Mouse (Mus musculus) lung, embryonic 16.5 days (tissue): ENCODE results near the gene Lrrfip1. TPM values are rescaled to one million over a fixed set of nuclear protein-coding genes. Genes with fewer than 3 reads are reported as not detected.
A peak's percentile ranks its signal among the peaks of the same experiment; 100 is the strongest.

Source experiments
- ATAC-seq: fragments of 200-750 bp; cut with Nextera tagmentation; 2 replicates; pipeline ENCODE4 v1.8.0; 2017; ENCODE audit warnings: low read depth, mild to moderate bottlenecking, moderate library complexity
- H3K27ac ChIP-seq: fragments of 300-500 bp; sonication (generic); 2 replicates; pipeline ENCODE4 v1.5.1; 2014; ENCODE audit warnings: mild to moderate bottlenecking, control low read depth, low read length
- H3K27me3 ChIP-seq: fragments of 300-500 bp; sonication (generic); 2 replicates; pipeline ENCODE4 v1.6.1; 2014; ENCODE audit warnings: low read depth, low read length, mixed read lengths; ENCODE audit not compliant: control insufficient read depth, insufficient read depth
- H3K36me3 ChIP-seq: fragments of 300-500 bp; sonication (generic); 2 replicates; pipeline ENCODE4 v1.6.1; 2014; ENCODE audit warnings: low read length; ENCODE audit not compliant: control insufficient read depth, insufficient read depth
- H3K4me1 ChIP-seq: fragments of 300-500 bp; sonication (generic); replicated peaks from 2 replicates; pipeline ENCODE4 v1.6.1; 2014; ENCODE audit warnings: low read length, mixed read lengths; ENCODE audit not compliant: control insufficient read depth, insufficient read depth
- H3K4me2 ChIP-seq: fragments of 300-500 bp; sonication (generic); 2 replicates; pipeline ENCODE4 v1.6.1; 2014; ENCODE audit warnings: low read depth, low read length, control low read depth
- H3K4me3 ChIP-seq: fragments of 300-500 bp; sonication (generic); 2 replicates; pipeline ENCODE4 v1.5.1; 2014; ENCODE audit warnings: mild to moderate bottlenecking, low read length, control low read depth
- H3K9ac ChIP-seq: fragments of 300-500 bp; sonication (generic); 2 replicates; pipeline ENCODE4 v1.6.1; 2014; ENCODE audit warnings: low read length, control low read depth
- H3K9me3 ChIP-seq: fragments of 300-500 bp; sonication (generic); 2 replicates; pipeline ENCODE4 v1.6.1; 2016; ENCODE audit warnings: low read length; ENCODE audit not compliant: control insufficient read depth
- WGBS: fragments of 180-500 bp; shearing (Covaris S2); extraction: QIAGEN DNeasy Blood & Tissue Kit; methylation state at CpG from one replicate; pipeline ENCODE4 v1.1.7; 2014; 5-methylcytosine and 5-hydroxymethylcytosine counted together
- polyA plus RNA-seq: library from polyadenylated mRNA; unstranded; fragments of >200 nt; fragmentation: Nextera tagmentation; extraction: Ambion mirVana; gene quantifications from 2 replicates; pipeline ENCODE4 v1.2.1, GENCODE M21; 2015

The Lrrfip1 gene
- polyA plus RNA-seq = 70.5 and 78.6 TPM in 2 replicates

DNA sequence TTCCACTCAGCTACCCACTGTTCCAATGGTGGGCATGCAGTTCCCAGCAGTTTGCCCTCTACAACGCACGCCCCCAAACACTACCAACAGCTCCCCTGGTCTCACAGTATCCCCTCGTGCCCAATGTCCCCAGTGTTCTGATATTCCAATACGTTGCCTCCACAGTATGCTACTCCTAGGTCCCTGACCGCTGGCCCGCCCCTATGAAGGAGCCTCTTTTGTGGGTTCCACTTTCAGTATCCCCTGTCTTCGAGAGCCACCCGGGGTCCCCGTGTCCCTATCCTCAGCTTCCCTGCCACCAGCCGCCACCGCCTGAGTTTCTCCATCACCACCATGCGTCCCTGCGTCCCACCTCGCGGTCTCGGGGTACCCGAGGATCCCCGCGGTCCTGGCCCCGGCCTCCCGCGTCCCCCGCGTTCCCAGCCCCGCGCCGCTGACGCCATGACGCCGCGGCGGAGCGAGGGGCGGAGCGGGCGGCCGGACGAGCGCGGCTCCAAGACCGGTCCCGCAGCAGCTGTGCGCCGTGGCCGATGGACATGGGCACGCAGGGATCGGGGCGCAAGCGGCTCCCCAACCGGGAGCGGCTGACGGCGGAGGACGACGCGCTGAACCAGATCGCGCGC is at the start of gene Lrrfip1:
Lrrfip1 (plus strand) TSS at position 470 of the 623 bp plus-strand sequence.
- peak within 1 kb of the TSS; percentile 99 for H3K4me2 ChIP-seq
- ATAC-seq = peak; percentile 90
- H3K9me3 ChIP-seq = no peaks in the 10 kb centered on the region
- H3K4me1 ChIP-seq = peaks cover 13% of the 10 kb centered on the region
- peak within 1 kb of the TSS; percentile 71 for H3K4me3 ChIP-seq
- no peaks in the 10 kb centered on the region for H3K27me3 ChIP-seq
- H3K27ac ChIP-seq = peak within 1 kb of the TSS; percentile 46
- peak within 1 kb of the TSS; percentile 82 for H3K9ac ChIP-seq
- H3K36me3 ChIP-seq = no peaks in the 10 kb centered on the region
- WGBS = 3% methylated on average over 57 of the region's 59 CpGs

DNA sequence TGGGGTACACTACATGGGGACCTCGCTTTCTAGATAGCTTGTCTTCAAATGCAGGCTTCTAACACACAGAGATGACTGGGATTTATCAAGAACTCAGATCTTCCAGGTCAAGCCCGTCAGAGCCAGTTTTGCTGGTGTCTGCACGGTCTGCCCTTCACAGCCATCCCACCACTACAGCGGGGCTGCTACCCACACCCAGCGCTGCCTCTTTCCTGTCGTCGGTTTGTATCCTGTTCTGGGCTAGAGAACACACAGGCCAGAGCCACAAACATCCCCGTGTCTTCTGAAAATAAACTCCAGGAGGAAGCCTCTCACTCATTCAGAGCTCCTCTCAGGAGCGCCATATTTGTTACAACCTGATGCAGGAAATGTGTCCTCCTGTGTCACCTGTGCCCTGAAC is 49.2 kb upstream of the Lrrfip1 start:
- no peak overlapping the region for H3K27ac ChIP-seq
- WGBS = 35% methylated on average over 9 of the region's 9 CpGs
- H3K9ac ChIP-seq = no peak overlapping the region
- H3K4me1 ChIP-seq = peaks cover 5% of the 10 kb centered on the region
- H3K9me3 ChIP-seq = no peaks in the 10 kb centered on the region
- H3K36me3 ChIP-seq = no peaks in the 10 kb centered on the region
- no peak overlapping the region for H3K4me2 ChIP-seq
- H3K4me3 ChIP-seq = no peak overlapping the region
- no peaks in the 10 kb centered on the region for H3K27me3 ChIP-seq
- ATAC-seq = 0 out of 2 replicates have a peak, but pooled peaks have one; percentile 38

DNA sequence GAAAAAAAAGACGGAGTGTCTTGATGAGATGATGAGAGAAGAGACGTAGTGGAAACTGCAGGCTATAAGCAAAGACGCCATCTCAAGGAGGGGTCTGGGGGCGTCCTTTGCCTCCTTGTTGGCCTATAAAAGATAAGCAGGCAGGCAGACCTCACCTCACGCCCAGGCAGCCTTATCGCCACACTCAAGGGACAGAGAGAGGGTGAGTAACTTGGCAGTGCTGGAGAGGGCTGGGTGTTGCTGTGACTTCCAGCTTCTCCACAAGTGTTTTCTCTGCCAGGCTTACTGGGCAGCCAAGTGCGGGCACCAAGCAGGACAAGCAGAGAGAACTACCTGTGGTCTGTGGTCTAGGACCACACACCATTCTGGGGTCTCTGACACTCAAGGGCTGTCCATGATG is 46.9 kb upstream of the Lrrfip1 start:
- ATAC-seq = no peak
- peaks cover 5% of the 10 kb centered on the region for H3K4me1 ChIP-seq
- WGBS = 49% methylated on average over 7 of the region's 7 CpGs

DNA sequence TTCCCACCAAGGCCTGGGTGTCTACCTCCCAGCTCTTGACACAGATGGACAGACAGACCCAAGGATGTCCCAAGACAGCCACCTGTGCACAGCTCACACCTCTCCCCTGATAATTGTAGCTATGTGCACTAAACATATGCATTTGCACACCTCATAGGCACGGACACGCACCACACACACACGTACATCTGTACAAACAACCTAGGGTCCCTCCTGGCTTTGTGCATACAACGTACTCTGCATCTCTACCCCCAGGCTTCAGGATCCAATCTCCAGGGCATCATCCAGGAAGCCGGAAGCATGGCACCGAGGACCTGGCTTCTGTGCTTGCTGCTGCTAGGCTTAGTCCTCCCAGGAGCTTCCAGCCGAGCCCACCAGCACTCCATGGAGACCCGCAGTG is 45.7 kb upstream of the Lrrfip1 start, which contains the start of gene Prlh:
Prlh (plus strand) TSS at position 301 of the 400 bp plus-strand sequence.
- WGBS = 81% methylated on average over 8 of the region's 8 CpGs
- Histone ChIP-seq H3K9me3 (no peaks in the 10 kb centered on the region), H3K27ac (no peak within 1 kb of the TSS), H3K27me3 (no peaks in the 10 kb centered on the region), H3K36me3 (no peaks in the 10 kb centered on the region), H3K4me2 (no peak within 1 kb of the TSS), H3K9ac (no peak within 1 kb of the TSS; the same call in 1 of the 2 replicates), H3K4me3 (no peak within 1 kb of the TSS), H3K4me1 (peaks cover 5% of the 10 kb centered on the region)
- ATAC-seq = no peak

More for the DNA sequence above, 46.9 kb upstream of the Lrrfip1 start:
- H3K4me2 ChIP-seq = no peak overlapping the region
- no peaks in the 10 kb centered on the region for H3K27me3 ChIP-seq
- H3K36me3 ChIP-seq = no peaks in the 10 kb centered on the region
- H3K9me3 ChIP-seq = no peaks in the 10 kb centered on the region
- no peak overlapping the region for H3K4me3 ChIP-seq
- no peak overlapping the region for H3K9ac ChIP-seq
- no peak overlapping the region for H3K27ac ChIP-seq

DNA sequence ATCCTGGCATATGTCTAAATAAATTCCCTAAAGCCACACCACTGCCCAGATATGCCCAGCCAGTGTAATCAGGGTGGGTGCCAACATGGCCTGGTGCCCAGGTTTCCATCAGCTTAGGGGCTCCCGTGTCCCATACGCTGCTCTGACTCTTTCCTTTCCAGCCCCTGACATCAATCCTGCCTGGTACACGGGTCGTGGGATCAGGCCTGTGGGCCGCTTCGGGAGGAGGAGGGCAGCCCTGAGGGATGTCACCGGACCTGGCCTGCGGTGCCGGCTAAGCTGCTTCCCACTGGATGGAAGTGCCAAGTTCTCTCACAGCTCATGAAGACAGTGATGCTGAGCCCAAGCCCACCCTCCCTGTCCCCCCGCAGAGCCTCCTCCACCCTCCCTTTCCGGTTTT is 44.8 kb upstream of the Lrrfip1 start:
- WGBS = 59% methylated on average over 11 of the region's 11 CpGs
- Histone ChIP-seq H3K9me3 (no peaks in the 10 kb centered on the region), H3K4me2 (no peak overlapping the region), H3K27ac (no peak overlapping the region), H3K9ac (no peak overlapping the region; the same call in 1 of the 2 replicates), H3K27me3 (no peaks in the 10 kb centered on the region), H3K4me1 (peaks cover 5% of the 10 kb centered on the region), H3K36me3 (no peaks in the 10 kb centered on the region), H3K4me3 (no peak overlapping the region)
- no peak for ATAC-seq

DNA sequence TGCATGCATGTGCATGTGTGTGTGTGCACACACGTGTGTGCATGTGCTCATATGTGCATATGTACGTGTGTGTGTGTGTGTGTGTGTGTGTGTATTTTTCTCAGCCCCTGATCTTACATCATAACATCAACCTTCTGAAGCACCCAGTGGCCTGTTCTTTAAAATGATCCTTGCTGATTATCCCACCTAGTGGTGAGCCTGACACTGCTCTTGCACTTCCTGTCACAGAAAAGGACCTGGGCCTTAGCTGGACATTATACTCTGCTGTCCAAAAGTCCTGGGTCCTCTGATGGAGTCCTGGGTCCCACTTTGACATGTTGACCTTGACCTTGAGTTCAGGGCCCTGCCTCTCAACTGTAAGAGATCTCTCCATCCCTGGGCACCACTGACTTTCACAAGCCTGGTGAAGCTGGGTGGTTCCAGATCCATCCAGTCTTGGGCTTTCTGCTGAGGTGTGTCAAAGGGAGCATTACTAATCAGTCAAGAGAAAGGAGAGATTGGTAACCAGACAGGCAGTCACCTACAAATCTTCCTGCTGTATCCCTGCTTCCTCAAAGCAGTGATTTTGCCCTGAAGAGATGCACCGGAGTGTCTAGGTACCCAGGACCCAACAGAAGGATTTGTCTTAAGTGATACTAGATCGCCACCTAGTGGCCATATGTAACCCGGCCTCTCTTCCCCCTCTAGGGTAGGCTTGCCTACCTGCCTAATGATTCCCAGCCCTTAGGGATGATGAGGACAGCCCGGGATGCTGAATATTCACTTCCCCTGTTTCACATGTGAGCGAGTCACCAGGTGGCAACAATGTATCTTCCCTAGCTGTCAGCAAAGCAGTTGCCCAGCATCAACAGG is 42.1 kb upstream of the Lrrfip1 start:
- ATAC-seq = peak; percentile 84
- Histone ChIP-seq H3K4me1 (peaks cover 5% of the 10 kb centered on the region), H3K9ac (no peak overlapping the region), H3K27me3 (no peaks in the 10 kb centered on the region), H3K4me3 (no peak overlapping the region), H3K9me3 (no peaks in the 10 kb centered on the region), H3K4me2 (no peak overlapping the region), H3K36me3 (no peaks in the 10 kb centered on the region), H3K27ac (no peak overlapping the region)
- WGBS = 31% methylated on average over 7 of the region's 7 CpGs

DNA sequence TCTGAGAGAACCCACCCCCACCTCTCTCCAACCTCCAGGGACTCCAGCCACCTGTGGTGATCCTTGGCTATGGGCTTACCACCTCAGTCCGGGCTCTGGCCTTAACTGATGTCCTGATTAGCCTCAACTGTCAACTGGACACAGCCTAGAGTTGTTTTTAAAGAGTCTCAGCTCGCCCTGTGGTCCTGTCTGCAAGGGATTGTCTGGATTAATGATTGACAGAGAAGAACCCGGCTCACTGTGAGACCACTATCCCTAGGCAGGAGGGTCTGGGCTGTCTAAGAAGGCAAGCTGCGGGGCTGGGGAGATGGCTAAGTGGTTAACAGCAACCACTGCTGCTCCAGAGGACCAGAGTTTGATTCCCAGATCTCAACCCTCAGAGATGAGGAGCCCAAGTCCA is 36.0 kb upstream of the Lrrfip1 start:
- no peak for ATAC-seq
- peak overlapping the region; percentile 18 for H3K27ac ChIP-seq

DNA sequence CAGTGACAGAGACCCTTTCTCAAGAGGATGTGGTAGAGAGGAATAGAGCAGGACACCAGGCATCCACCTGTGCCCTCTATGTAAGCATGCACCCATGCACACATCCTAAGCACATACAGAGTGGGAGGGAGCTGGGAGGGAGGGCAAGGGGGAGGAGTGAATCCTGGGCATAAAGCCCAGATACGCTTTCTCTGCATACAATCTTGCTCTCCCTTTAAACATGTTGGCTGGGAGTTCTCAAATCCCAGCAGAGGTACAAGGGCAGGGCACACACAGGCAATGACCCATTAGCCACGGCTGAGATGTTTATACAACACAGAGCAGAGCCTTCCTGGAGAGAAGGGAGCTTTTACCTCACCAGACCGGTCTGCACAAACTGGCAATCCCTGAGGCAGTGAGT is 35.5 kb upstream of the Lrrfip1 start:
- Histone ChIP-seq H3K27me3 (no peaks in the 10 kb centered on the region), H3K36me3 (no peaks in the 10 kb centered on the region), H3K9ac (no peak overlapping the region), H3K4me2 (no peak overlapping the region), H3K27ac (peak overlapping the region; percentile 18), H3K4me1 (peaks cover 18% of the 10 kb centered on the region), H3K4me3 (no peak overlapping the region), H3K9me3 (no peaks in the 10 kb centered on the region)
- peak; percentile 88 for ATAC-seq
- 2% methylated on average over 3 of the region's 3 CpGs for WGBS

More for the DNA sequence above, 36.0 kb upstream of the Lrrfip1 start:
- WGBS = 24% methylated on average over 4 of the region's 4 CpGs
- Histone ChIP-seq H3K4me3 (no peak overlapping the region), H3K9me3 (no peaks in the 10 kb centered on the region), H3K9ac (no peak overlapping the region), H3K27me3 (no peaks in the 10 kb centered on the region), H3K36me3 (no peaks in the 10 kb centered on the region), H3K4me1 (peaks cover 15% of the 10 kb centered on the region), H3K4me2 (no peak overlapping the region)

DNA sequence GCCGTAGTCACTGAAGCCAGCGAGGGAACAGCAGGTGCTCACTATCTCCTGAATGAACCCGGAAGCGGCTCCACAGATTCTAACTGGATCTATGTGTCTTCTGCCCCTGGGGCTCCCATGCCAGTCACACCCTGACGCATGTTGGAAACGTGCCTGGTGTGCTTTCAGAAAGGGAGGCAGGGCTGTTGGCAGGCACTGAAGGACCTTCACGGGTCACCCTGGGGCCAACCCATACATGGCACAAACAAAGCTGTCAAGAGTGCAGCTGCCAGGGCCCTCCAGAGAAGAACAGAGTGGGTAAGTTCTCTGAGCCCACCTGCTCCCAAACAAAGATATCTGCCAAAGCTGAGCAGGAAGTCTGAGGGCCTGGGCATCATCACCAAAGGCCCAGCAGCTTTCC is 31.0 kb upstream of the Lrrfip1 start:
- no peak overlapping the region for H3K4me3 ChIP-seq
- ATAC-seq = peak; percentile 27; the same call in 1 of the 2 replicates

More for the DNA sequence above, 31.0 kb upstream of the Lrrfip1 start:
- WGBS = 50% methylated on average over 7 of the region's 7 CpGs
- peaks cover 29% of the 10 kb centered on the region for H3K4me1 ChIP-seq
- no peak overlapping the region for H3K9ac ChIP-seq
- no peaks in the 10 kb centered on the region for H3K9me3 ChIP-seq
- no peak overlapping the region for H3K27ac ChIP-seq
- no peaks in the 10 kb centered on the region for H3K27me3 ChIP-seq
- H3K4me2 ChIP-seq = no peak overlapping the region
- no peaks in the 10 kb centered on the region for H3K36me3 ChIP-seq
